Mouse (Mus musculus): Measurements from ENCODE around the gene Ifitm1. TPM values are rescaled to one million over a fixed set of nuclear protein-coding genes. Genes with fewer than 3 reads are reported as not detected.

The Ifitm1 gene
- polyA plus RNA-seq, 1 experiment = 76.2 TPM

GRCm38 (mm10) chr7:140939669-140940171 lies 27.3 kb upstream of the Ifitm1 start:
- peaks cover 21% of the 10 kb centered on the region for H3K36me3 ChIP-seq (replicated peaks; ENCODE audit: low read length)
- TF ChIP-seq GATA1 (IDR thresholded peaks at IDR 0.05; ENCODE audit: borderline replicate concordance, low read length) (no peak), FLI1 (IDR thresholded peaks at IDR 0.05; ENCODE audit: low read length) (no peak)
- no peak overlapping the region for H3K4me3 ChIP-seq (replicated peaks)
- H3K4me1 ChIP-seq = peaks cover 67% of the 10 kb centered on the region
- no peaks in the 10 kb centered on the region for H3K9me3 ChIP-seq
- no peaks in the 10 kb centered on the region for H3K27me3 ChIP-seq (replicated peaks)

GRCm38 (mm10) chr7:140941222-140942051 lies 25.6 kb upstream of the Ifitm1 start, which contains the start of gene Pgghg:
Gene Pgghg (plus strand): TSS chr7:140941391.
- peaks cover 38% of the 10 kb centered on the region for H3K36me3 ChIP-seq (replicated peaks; ENCODE audit: low read length)
- peak within 1 kb of the TSS; percentile 93 for H3K4me3 ChIP-seq (replicated peaks)
- peaks cover 77% of the 10 kb centered on the region for H3K4me1 ChIP-seq
- H3K27me3 ChIP-seq (replicated peaks) = no peaks in the 10 kb centered on the region
- no peaks in the 10 kb centered on the region for H3K9me3 ChIP-seq
- TF ChIP-seq GATA1 (IDR thresholded peaks at IDR 0.05; ENCODE audit: borderline replicate concordance, low read length) (no peak), FLI1 (IDR thresholded peaks at IDR 0.05; ENCODE audit: low read length) (no peak)

DNA sequence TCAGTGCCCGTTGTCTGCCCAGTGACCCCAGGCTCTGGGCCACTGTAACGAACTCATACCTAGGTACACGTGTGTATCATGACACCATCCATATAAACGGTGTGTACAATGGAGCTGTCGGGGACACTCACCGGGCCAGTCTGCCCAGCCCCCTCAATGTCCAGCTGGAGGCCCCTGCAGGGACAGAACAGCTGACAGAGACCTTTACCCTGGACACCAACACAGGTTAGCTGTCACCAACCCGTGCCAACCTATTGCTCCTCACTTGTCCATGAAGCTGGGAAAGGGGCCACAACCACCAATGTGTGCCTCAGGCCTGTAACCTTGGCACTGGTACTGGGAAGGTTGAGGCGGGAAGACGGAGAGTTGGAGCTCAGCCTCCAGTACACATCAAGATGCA lies 24.7 kb upstream of the Ifitm1 start:
- H3K27me3 ChIP-seq (replicated peaks) = no peaks in the 10 kb centered on the region
- peak overlapping the region; percentile 93 for H3K4me3 ChIP-seq (replicated peaks)
- H3K36me3 ChIP-seq (replicated peaks; ENCODE audit: low read length) = peaks cover 47% of the 10 kb centered on the region
- peaks cover 86% of the 10 kb centered on the region for H3K4me1 ChIP-seq
- no peaks in the 10 kb centered on the region for H3K9me3 ChIP-seq
- no peak for TF ChIP-seq GATA1 (IDR thresholded peaks at IDR 0.05; ENCODE audit: borderline replicate concordance, low read length)
- TF ChIP-seq FLI1 (IDR thresholded peaks at IDR 0.05; ENCODE audit: low read length) = no peak

DNA sequence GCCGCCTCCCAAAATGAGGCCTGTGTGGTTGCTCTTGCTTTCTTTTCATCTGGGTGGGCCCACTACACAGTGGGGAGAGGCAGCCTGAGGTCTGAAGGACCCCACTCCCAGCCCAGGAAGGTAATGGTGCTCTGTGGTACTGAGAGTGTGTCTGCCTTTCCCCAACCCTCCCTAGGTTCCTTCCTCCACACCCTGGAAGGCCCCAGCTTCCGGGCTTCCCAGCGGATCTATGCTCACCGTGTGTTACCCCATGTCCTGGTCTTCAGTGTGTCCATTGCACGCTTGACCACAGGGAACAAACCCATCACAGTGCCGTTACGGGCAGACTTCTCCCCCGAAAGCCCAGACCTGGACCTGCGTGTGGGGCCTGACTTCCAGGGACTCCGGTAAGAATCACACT lies 24.2 kb upstream of the Ifitm1 start:
- Histone ChIP-seq H3K36me3 (replicated peaks; ENCODE audit: low read length) (peaks cover 51% of the 10 kb centered on the region), H3K27me3 (replicated peaks) (no peaks in the 10 kb centered on the region), H3K4me1 (peaks cover 91% of the 10 kb centered on the region), H3K9me3 (no peaks in the 10 kb centered on the region), H3K4me3 (replicated peaks) (peak overlapping the region; percentile 51)
- TF ChIP-seq FLI1 (IDR thresholded peaks at IDR 0.05; ENCODE audit: low read length) (no peak), GATA1 (IDR thresholded peaks at IDR 0.05; ENCODE audit: borderline replicate concordance, low read length) (no peak)

DNA sequence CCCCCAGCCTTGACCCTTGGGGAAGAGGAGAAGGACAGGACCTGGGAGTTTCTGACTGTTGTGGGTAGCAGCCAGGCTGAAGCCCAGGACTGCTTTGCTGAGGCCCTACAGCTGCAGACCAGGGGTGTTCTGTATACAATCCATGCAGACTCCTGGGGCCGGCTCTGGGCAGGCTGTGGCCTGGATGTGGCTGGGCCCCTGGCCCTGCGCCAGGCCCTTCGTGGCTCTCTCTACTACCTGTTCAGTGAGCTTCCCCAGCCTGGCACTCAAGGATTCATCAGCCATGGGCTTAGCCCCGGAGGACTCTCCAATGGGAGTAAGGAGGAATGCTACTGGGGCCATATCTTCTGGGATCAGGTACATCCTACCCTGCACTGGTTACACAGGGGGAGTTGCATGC lies 23.7 kb upstream of the Ifitm1 start:
- Histone ChIP-seq H3K4me1 (peaks cover 96% of the 10 kb centered on the region), H3K36me3 (replicated peaks; ENCODE audit: low read length) (peaks cover 57% of the 10 kb centered on the region)
- no peak for TF ChIP-seq FLI1 (IDR thresholded peaks at IDR 0.05; ENCODE audit: low read length)
- TF ChIP-seq GATA1 (IDR thresholded peaks at IDR 0.05; ENCODE audit: borderline replicate concordance, low read length) = no peak

GRCm38 (mm10) chr7:140944236-140944635 lies 22.8 kb upstream of the Ifitm1 start:
- H3K27me3 ChIP-seq (replicated peaks) = no peaks in the 10 kb centered on the region
- peaks cover 97% of the 10 kb centered on the region for H3K4me1 ChIP-seq
- H3K4me3 ChIP-seq (replicated peaks) = no peak overlapping the region
- peaks cover 66% of the 10 kb centered on the region for H3K36me3 ChIP-seq (replicated peaks; ENCODE audit: low read length)
- no peak for TF ChIP-seq GATA1 (IDR thresholded peaks at IDR 0.05; ENCODE audit: borderline replicate concordance, low read length)
- TF ChIP-seq FLI1 (IDR thresholded peaks at IDR 0.05; ENCODE audit: low read length) = no peak
- H3K9me3 ChIP-seq = no peaks in the 10 kb centered on the region

More for the DNA sequence above, 23.7 kb upstream of the Ifitm1 start:
- H3K4me3 ChIP-seq (replicated peaks) = peak overlapping the region; percentile 5
- no peaks in the 10 kb centered on the region for H3K27me3 ChIP-seq (replicated peaks)
- H3K9me3 ChIP-seq = no peaks in the 10 kb centered on the region

DNA sequence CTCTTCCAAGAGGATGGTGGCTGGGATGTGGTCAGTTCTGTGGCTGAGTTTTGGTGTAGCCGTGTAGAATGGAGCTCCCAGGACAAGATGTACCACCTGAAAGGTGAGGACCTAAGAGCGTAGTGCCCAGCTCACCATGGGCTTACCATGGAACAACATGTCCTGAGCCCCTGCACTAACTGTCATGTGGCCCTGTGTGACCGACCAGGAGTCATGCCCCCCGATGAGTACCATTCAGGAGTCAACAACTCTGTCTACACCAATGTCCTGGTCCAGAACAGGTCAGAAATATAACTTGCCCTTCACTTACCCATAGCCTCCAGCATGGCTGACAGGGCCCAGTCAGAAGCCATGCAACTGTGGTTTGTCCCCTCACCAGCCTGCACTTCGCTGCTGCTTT lies 21.8 kb upstream of the Ifitm1 start:
- no peak overlapping the region for H3K4me3 ChIP-seq (replicated peaks)
- TF ChIP-seq FLI1 (IDR thresholded peaks at IDR 0.05; ENCODE audit: low read length) = no peak
- TF ChIP-seq GATA1 (IDR thresholded peaks at IDR 0.05; ENCODE audit: borderline replicate concordance, low read length) = no peak
- peaks cover 76% of the 10 kb centered on the region for H3K36me3 ChIP-seq (replicated peaks; ENCODE audit: low read length)
- no peaks in the 10 kb centered on the region for H3K27me3 ChIP-seq (replicated peaks)
- H3K4me1 ChIP-seq = peaks cover 97% of the 10 kb centered on the region
- no peaks in the 10 kb centered on the region for H3K9me3 ChIP-seq

DNA sequence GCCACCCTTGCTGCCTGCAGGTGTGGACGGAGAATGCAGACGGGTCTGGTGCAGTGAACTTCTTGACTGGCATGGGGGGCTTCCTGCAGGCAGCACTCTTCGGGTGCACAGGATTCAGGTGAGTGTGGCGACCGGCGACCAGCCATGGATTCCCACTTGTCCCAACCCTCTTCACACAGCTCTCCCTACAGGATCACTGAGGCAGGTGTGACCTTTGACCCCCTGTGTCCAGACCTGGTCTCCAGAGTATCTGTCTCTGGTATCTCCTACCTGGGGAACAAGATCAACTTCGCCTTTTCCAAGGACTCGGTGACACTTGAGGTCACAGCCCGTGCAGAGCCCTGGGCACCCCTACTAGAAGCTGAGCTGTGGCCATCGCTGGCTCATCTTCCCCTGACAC lies 20.7 kb upstream of the Ifitm1 start:
- H3K4me3 ChIP-seq (replicated peaks) = peak overlapping the region; percentile 16
- TF ChIP-seq GATA1 (IDR thresholded peaks at IDR 0.05; ENCODE audit: borderline replicate concordance, low read length) (no peak), FLI1 (IDR thresholded peaks at IDR 0.05; ENCODE audit: low read length) (no peak)
- H3K9me3 ChIP-seq = no peaks in the 10 kb centered on the region
- peaks cover 86% of the 10 kb centered on the region for H3K36me3 ChIP-seq (replicated peaks; ENCODE audit: low read length)
- no peaks in the 10 kb centered on the region for H3K27me3 ChIP-seq (replicated peaks)
- peaks cover 97% of the 10 kb centered on the region for H3K4me1 ChIP-seq

- Histone ChIP-seq H3K9me3 (no peaks in the 10 kb centered on the region), H3K36me3 (replicated peaks; ENCODE audit: low read length) (peaks cover 93% of the 10 kb centered on the region), H3K27me3 (replicated peaks) (no peaks in the 10 kb centered on the region), H3K4me1 (peaks cover 100% of the 10 kb centered on the region), H3K4me3 (replicated peaks) (peak overlapping the region; percentile 84)
- TF ChIP-seq GATA1 (IDR thresholded peaks at IDR 0.05; ENCODE audit: borderline replicate concordance, low read length) (peak; percentile 93), FLI1 (IDR thresholded peaks at IDR 0.05; ENCODE audit: low read length) (0 out of 2 replicates have a peak, but pooled peaks have one; percentile 15)
Observed at GRCm38 (mm10) chr7:140946980-140947379, 20.0 kb upstream of the Ifitm1 start.

GRCm38 (mm10) chr7:140948161-140948560 lies 18.9 kb upstream of the Ifitm1 start:
- peak overlapping the region; percentile 48 for H3K4me3 ChIP-seq (replicated peaks)
- no peaks in the 10 kb centered on the region for H3K9me3 ChIP-seq
- H3K27me3 ChIP-seq (replicated peaks) = no peaks in the 10 kb centered on the region
- TF ChIP-seq FLI1 (IDR thresholded peaks at IDR 0.05; ENCODE audit: low read length) = no peak
- no peak for TF ChIP-seq GATA1 (IDR thresholded peaks at IDR 0.05; ENCODE audit: borderline replicate concordance, low read length)
- H3K4me1 ChIP-seq = peaks cover 100% of the 10 kb centered on the region
- peaks cover 100% of the 10 kb centered on the region for H3K36me3 ChIP-seq (replicated peaks; ENCODE audit: low read length)

Data from megakaryocyte, embryonic 14.5 days (primary cell).